Mouse (Mus musculus): Measurements from ENCODE around the gene Ikzf3. TPM values are rescaled to one million over a fixed set of nuclear protein-coding genes. Genes with fewer than 3 reads are reported as not detected.

Gene Ikzf3
- polyA plus RNA-seq, 1 experiment from 2014 or later, result not detected

Other genes with a start within 250 kb of the Ikzf3 start
- gene Neurod2, start 216.4 kb downstream of the Ikzf3 start, polyA plus RNA-seq (2014; fragmentation: Nextera tagmentation; extraction: Ambion mirVana), result not detected in 2 replicates
- 42.2 and 48.3 TPM in 2 replicates for gene Ppp1r1b, start 197.6 kb downstream of the Ikzf3 start, polyA plus RNA-seq (2014; fragmentation: Nextera tagmentation; extraction: Ambion mirVana)
- 33.1 and 35.4 TPM in 2 replicates for gene Stard3, start 187.7 kb downstream of the Ikzf3 start, polyA plus RNA-seq (2014; fragmentation: Nextera tagmentation; extraction: Ambion mirVana)
- gene Tcap, start 162.2 kb downstream of the Ikzf3 start, polyA plus RNA-seq (2014; fragmentation: Nextera tagmentation; extraction: Ambion mirVana), result 169 and 178 TPM in 2 replicates
- 0.70 and 0.86 TPM in 2 replicates for gene Pnmt, start 159.6 kb downstream of the Ikzf3 start, polyA plus RNA-seq (2014; fragmentation: Nextera tagmentation; extraction: Ambion mirVana)
- 14.2 and 15.5 TPM in 2 replicates for gene Pgap3, start 145.5 kb downstream of the Ikzf3 start, polyA plus RNA-seq (2014; fragmentation: Nextera tagmentation; extraction: Ambion mirVana)
- gene Erbb2, start 133.6 kb downstream of the Ikzf3 start, polyA plus RNA-seq (2014; fragmentation: Nextera tagmentation; extraction: Ambion mirVana), result 54.5 and 55.1 TPM in 2 replicates
- 120 and 138 TPM in 2 replicates for gene Mien1, start 107.0 kb downstream of the Ikzf3 start, polyA plus RNA-seq (2014; fragmentation: Nextera tagmentation; extraction: Ambion mirVana)
- 0.50 TPM in 1 of 2 replicates, not detected in the other for gene Grb7, start 99.6 kb downstream of the Ikzf3 start, polyA plus RNA-seq (2014; fragmentation: Nextera tagmentation; extraction: Ambion mirVana)
- gene Zpbp2, start 5.1 kb upstream of the Ikzf3 start, polyA plus RNA-seq (2014; fragmentation: Nextera tagmentation; extraction: Ambion mirVana), result 0.16 and 0.47 TPM in 2 replicates
- 9.4 and 11.3 TPM in 2 replicates for gene Ormdl3, start 41.3 kb upstream of the Ikzf3 start, polyA plus RNA-seq (2014; fragmentation: Nextera tagmentation; extraction: Ambion mirVana)
- not detected in 2 replicates for gene Lrrc3c, start 52.3 kb upstream of the Ikzf3 start, polyA plus RNA-seq (2014; fragmentation: Nextera tagmentation; extraction: Ambion mirVana)
- 0.68 TPM in 1 of 2 replicates, not detected in the other for gene Gm12355, start 79.6 kb upstream of the Ikzf3 start, polyA plus RNA-seq (2014; fragmentation: Nextera tagmentation; extraction: Ambion mirVana)
- gene Gsdma3, start 80.3 kb upstream of the Ikzf3 start, polyA plus RNA-seq (2014; fragmentation: Nextera tagmentation; extraction: Ambion mirVana), result not detected in 2 replicates
- not detected in 2 replicates for gene Gsdma2, start 100.7 kb upstream of the Ikzf3 start, polyA plus RNA-seq (2014; fragmentation: Nextera tagmentation; extraction: Ambion mirVana)
- gene Gsdma, start 118.3 kb upstream of the Ikzf3 start, polyA plus RNA-seq (2014; fragmentation: Nextera tagmentation; extraction: Ambion mirVana), result not detected in 2 replicates
- gene Psmd3, start 136.5 kb upstream of the Ikzf3 start, polyA plus RNA-seq (2014; fragmentation: Nextera tagmentation; extraction: Ambion mirVana), result 95.3 and 120 TPM in 2 replicates
- not detected in 2 replicates for gene Csf3, start 155.2 kb upstream of the Ikzf3 start, polyA plus RNA-seq (2014; fragmentation: Nextera tagmentation; extraction: Ambion mirVana)
- 28.5 and 31.0 TPM in 2 replicates for gene Med24, start 183.4 kb upstream of the Ikzf3 start, polyA plus RNA-seq (2014; fragmentation: Nextera tagmentation; extraction: Ambion mirVana)
- gene Thra, start 194.6 kb upstream of the Ikzf3 start, polyA plus RNA-seq (2014; fragmentation: Nextera tagmentation; extraction: Ambion mirVana), result 45.3 and 55.6 TPM in 2 replicates
- gene Nr1d1, start 229.3 kb upstream of the Ikzf3 start, polyA plus RNA-seq (2014; fragmentation: Nextera tagmentation; extraction: Ambion mirVana), result 6.0 and 6.4 TPM in 2 replicates
- 13.3 and 15.3 TPM in 2 replicates for gene Msl1, start 249.5 kb upstream of the Ikzf3 start, polyA plus RNA-seq (2014; fragmentation: Nextera tagmentation; extraction: Ambion mirVana)